Mouse (Mus musculus) liver, embryonic 14.5 days (tissue): ENCODE results near the gene Cmtm8. TPM values are rescaled to one million over a fixed set of nuclear protein-coding genes. Genes with fewer than 3 reads are reported as not detected.
A peak's percentile ranks its signal among the peaks of the same experiment; 100 is the strongest.

Experiments
- ATAC-seq: fragments of 200-750 bp; cut with Nextera tagmentation; 2 replicates; pipeline ENCODE4 v1.8.0; 2017; ENCODE audit warnings: moderate number of reproducible peaks, mild to moderate bottlenecking, moderate library complexity; ENCODE audit not compliant: insufficient read depth
- DNase-seq, 3 experiments: peaks; one replicate each; pipeline ENCODE4 v3.0.0-alpha.2; 2012 to 2013; ENCODE audit warnings: low read depth in 3 of 3, low spot score in 3 of 3
- H3K27ac ChIP-seq: fragments of 300-500 bp; sonication (generic); 2 replicates; pipeline ENCODE4 v1.5.1; 2014; ENCODE audit warnings: moderate library complexity, mild to moderate bottlenecking, control low read depth, inconsistent platforms
- H3K27me3 ChIP-seq: fragments of 300-500 bp; sonication (generic); 2 replicates; pipeline ENCODE4 v1.6.1; 2014; ENCODE audit warnings: mild to moderate bottlenecking, low read length, moderate library complexity; ENCODE audit not compliant: control insufficient read depth, insufficient read depth
- H3K36me3 ChIP-seq: fragments of 300-500 bp; sonication (generic); replicated peaks from 2 replicates; pipeline ENCODE4 v1.6.1; 2014; ENCODE audit warnings: low read depth; ENCODE audit not compliant: control insufficient read depth, insufficient read depth
- H3K4me1 ChIP-seq, 2 experiments: fragments of 200-500 bp in 1 of 2; fragments of 300-500 bp in 1 of 2; sonication (generic) in 1 of 2; replicated peaks; 2 replicates each; pipeline ENCODE4 v1.6.1; 2012 to 2014; ENCODE audit warnings: antibody characterized with exemption in 1 of 2, inconsistent platforms in 1 of 2, low read length in 1 of 2; ENCODE audit not compliant: control insufficient read depth in 2 of 2, insufficient read depth in 2 of 2
- H3K4me2 ChIP-seq: fragments of 300-500 bp; sonication (generic); 2 replicates; pipeline ENCODE4 v1.6.1; 2014; ENCODE audit warnings: low read depth, mild to moderate bottlenecking, control low read depth, moderate library complexity
- H3K4me3 ChIP-seq, 2 experiments: fragments of 200-500 bp in 1 of 2; fragments of 300-500 bp in 1 of 2; sonication (generic) in 1 of 2; 2 replicates each; pipeline ENCODE4 v1.5.1; 2012 to 2014; ENCODE audit warnings: low read depth in 2 of 2, low read length in 2 of 2, mild to moderate bottlenecking in 2 of 2, control low read depth in 1 of 2, inconsistent platforms in 1 of 2, moderate library complexity in 1 of 2; ENCODE audit not compliant: insufficient read depth in 1 of 2
- H3K9ac ChIP-seq: fragments of 300-500 bp; sonication (generic); replicated peaks from 2 replicates; pipeline ENCODE4 v1.6.1; 2014; ENCODE audit warnings: mild to moderate bottlenecking, control low read depth, moderate library complexity
- H3K9me3 ChIP-seq: fragments of 300-500 bp; sonication (generic); 2 replicates; pipeline ENCODE4 v1.6.1; 2016; ENCODE audit warnings: low read length, mixed read lengths; ENCODE audit not compliant: control insufficient read depth
- CTCF ChIP-seq: IDR thresholded peaks from 2 replicates; pipeline ENCODE4 v1.5.1; 2016; ENCODE audit warnings: antibody characterized with exemption, low read depth, control low read depth
- EP300 ChIP-seq: IDR thresholded peaks from 2 replicates; pipeline ENCODE4 v1.6.1; 2016; ENCODE audit warnings: antibody characterized with exemption, low read depth
- WGBS: fragments of 180-500 bp; shearing (Covaris S2); extraction: QIAGEN DNeasy Blood & Tissue Kit; methylation state at CpG from one replicate; pipeline ENCODE4 v1.1.7; 2014; ENCODE audit not compliant: insufficient replicate concordance; 5-methylcytosine and 5-hydroxymethylcytosine counted together
- polyA plus RNA-seq, 2 experiments: library from polyadenylated mRNA; depleted of rRNA in 1 of 2; stranded (reverse) in 1 of 2; unstranded in 1 of 2; fragments of >200 nt; fragmentation: Nextera tagmentation in 1 of 2; extraction: Ambion mirVana in 1 of 2; gene quantifications; 2 replicates each; pipeline versions ENCODE4 v1.2.1 to v1.2.3; 2012 to 2014

Gene Cmtm8
- polyA plus RNA-seq, 2 experiments, result 16.2 to 24.2 TPM

GRCm38 (mm10) chr9:114807261-114807660 is 36.7 kb downstream of the Cmtm8 start:
- no peak for DNase-seq
- Histone ChIP-seq H3K27me3 (no peaks in the 10 kb centered on the region), H3K36me3 (no peaks in the 10 kb centered on the region), H3K4me2 (no peak overlapping the region), H3K9ac (no peak overlapping the region), H3K4me1 (peaks cover 0 to 19% of the 10 kb centered on the region in 2 experiments; a peak in 2 of 4 replicates), H3K9me3 (no peaks in the 10 kb centered on the region), H3K27ac (no peak overlapping the region), H3K4me3 (no peak overlapping the region)
- no peak for ATAC-seq
- TF ChIP-seq CTCF (no peak), EP300 (no peak)
- 33% methylated on average over 8 of the region's 8 CpGs for WGBS

GRCm38 (mm10) chr9:114805151-114805671 is 38.7 kb downstream of the Cmtm8 start:
- Histone ChIP-seq H3K27me3 (no peaks in the 10 kb centered on the region), H3K36me3 (no peaks in the 10 kb centered on the region), H3K4me3 (no peak overlapping the region), H3K9ac (no peak overlapping the region), H3K4me1 (peaks cover 0 to 11% of the 10 kb centered on the region in 2 experiments; a peak in 1 of 4 replicates), H3K27ac (no peak overlapping the region), H3K4me2 (no peak overlapping the region), H3K9me3 (no peaks in the 10 kb centered on the region)
- DNase-seq, result no peak
- 79% methylated on average over 19 of the region's 19 CpGs for WGBS
- ATAC-seq, result peak; percentile 26; the same call in 1 of the 2 replicates
- TF ChIP-seq EP300 (no peak), CTCF (no peak)

- H3K27ac ChIP-seq, result no peak overlapping the region
- no peak for ATAC-seq
- no peaks in the 10 kb centered on the region for H3K27me3 ChIP-seq
- no peak overlapping the region for H3K4me2 ChIP-seq
- H3K36me3 ChIP-seq, result no peaks in the 10 kb centered on the region
- DNase-seq, result no peak
- H3K9me3 ChIP-seq, result no peaks in the 10 kb centered on the region
- TF ChIP-seq EP300 (no peak), CTCF (no peak)
- peaks cover 0 to 3% of the 10 kb centered on the region in 2 experiments; a peak in 1 of 4 replicates for H3K4me1 ChIP-seq
- H3K4me3 ChIP-seq, result no peak overlapping the region
- WGBS, result 68% methylated on average over 1 of the region's 1 CpGs
- H3K9ac ChIP-seq, result no peak overlapping the region
These were observed 41.8 kb downstream of the Cmtm8 start for GRCm38 (mm10) chr9:114802191-114802590.

GRCm38 (mm10) chr9:114801301-114801700 is 42.7 kb downstream of the Cmtm8 start:
- Histone ChIP-seq H3K4me1 (peaks cover 0 to 3% of the 10 kb centered on the region in 2 experiments; a peak in 1 of 4 replicates), H3K9me3 (no peaks in the 10 kb centered on the region), H3K4me2 (no peak overlapping the region), H3K4me3 (no peak overlapping the region), H3K27me3 (no peaks in the 10 kb centered on the region), H3K27ac (no peak overlapping the region), H3K36me3 (no peaks in the 10 kb centered on the region), H3K9ac (no peak overlapping the region)
- no peak for TF ChIP-seq CTCF
- TF ChIP-seq EP300, result no peak
- no peak for ATAC-seq
- WGBS, result 75% methylated on average over 15 of the region's 15 CpGs
- DNase-seq, result no peak

GRCm38 (mm10) chr9:114799498-114800107 is 44.4 kb downstream of the Cmtm8 start:
- ATAC-seq (no peak), DNase-seq (no peak)
- TF ChIP-seq CTCF (no peak), EP300 (no peak)
- Histone ChIP-seq H3K4me2 (no peak overlapping the region), H3K4me1 (no peaks in the 10 kb centered on the region; a peak in 1 of 4 replicates), H3K36me3 (no peaks in the 10 kb centered on the region), H3K4me3 (no peak overlapping the region), H3K9ac (no peak overlapping the region), H3K27ac (no peak overlapping the region), H3K9me3 (no peaks in the 10 kb centered on the region), H3K27me3 (no peaks in the 10 kb centered on the region)
- 59% methylated on average over 10 of the region's 10 CpGs for WGBS
